Mouse (Mus musculus) myocyte (in vitro differentiated cells): ENCODE data around the gene Caap1. TPM values are rescaled to one million over a fixed set of nuclear protein-coding genes. Genes with fewer than 3 reads are reported as not detected.

ENCODE experiments used
- H3K27me3 ChIP-seq: one replicate; pipeline ENCODE4 v1.6.1; 2011; ENCODE audit not compliant: control insufficient read depth, insufficient read depth, insufficient read length
- H3K36me3 ChIP-seq: one replicate; pipeline ENCODE4 v1.6.1; 2011; ENCODE audit not compliant: control insufficient read depth, insufficient read depth
- H3K4me2 ChIP-seq: one replicate; pipeline ENCODE4 v1.6.1; 2011; ENCODE audit warnings: low read depth, control low read depth
- H3K4me3 ChIP-seq: one replicate; pipeline ENCODE4 v1.5.1; 2011; ENCODE audit warnings: mild to moderate bottlenecking, control low read depth, moderate library complexity
- H3K79me2 ChIP-seq: one replicate; pipeline ENCODE4 v1.6.1; 2011; ENCODE audit not compliant: control insufficient read depth, insufficient read depth
- H3ac ChIP-seq: one replicate; pipeline ENCODE4 v1.6.1; 2011; ENCODE audit not compliant: control insufficient read depth, insufficient read length
- CEBPB ChIP-seq: IDR thresholded peaks from 2 replicates; pipeline ENCODE4 v1.6.1; 2011; ENCODE audit warnings: mild to moderate bottlenecking, moderate library complexity; ENCODE audit not compliant: poor library complexity, insufficient read depth, severe bottlenecking
- E2F4 ChIP-seq: IDR thresholded peaks from one replicate; pipeline ENCODE4 v1.6.1; 2011; ENCODE audit warnings: mild to moderate bottlenecking, control low read depth, moderate library complexity; ENCODE audit not compliant: insufficient read depth
- MAX ChIP-seq: IDR thresholded peaks from one replicate; pipeline ENCODE4 v1.6.1; 2011; ENCODE audit warnings: low read depth, mild to moderate bottlenecking, control low read depth
- MYOD1 ChIP-seq, 3 experiments: IDR thresholded peaks; one replicate each; pipeline ENCODE4 v1.6.1; 2011; ENCODE audit warnings: control low read depth in 2 of 3, low read depth in 2 of 3, mild to moderate bottlenecking in 2 of 3, moderate library complexity in 1 of 3; ENCODE audit not compliant: insufficient read length in 2 of 3, control insufficient read depth in 1 of 3
- MYOG ChIP-seq, 3 experiments: IDR thresholded peaks; one replicate each; pipeline ENCODE4 v1.6.1; 2011; ENCODE audit warnings: control low read depth in 2 of 3, low read depth in 2 of 3, mild to moderate bottlenecking in 2 of 3; ENCODE audit not compliant: insufficient read length in 2 of 3, control insufficient read depth in 1 of 3, insufficient read depth in 1 of 3
- POLR2A ChIP-seq: IDR thresholded peaks from one replicate; pipeline ENCODE4 v1.6.1; 2011; ENCODE audit warnings: low read depth, mild to moderate bottlenecking, control low read depth, moderate library complexity; ENCODE audit not compliant: insufficient read length
- POLR2AphosphoS2 ChIP-seq: IDR thresholded peaks from one replicate; pipeline ENCODE4 v1.6.1; 2011; ENCODE audit warnings: low read depth, control low read depth; ENCODE audit not compliant: insufficient read length
- REST ChIP-seq: IDR thresholded peaks from one replicate; pipeline ENCODE4 v1.6.1; 2011; ENCODE audit warnings: mild to moderate bottlenecking, control low read depth, moderate library complexity; ENCODE audit not compliant: insufficient read depth, insufficient read length
- SRF ChIP-seq: IDR thresholded peaks from one replicate; pipeline ENCODE4 v1.6.1; 2011; ENCODE audit warnings: low read depth; ENCODE audit not compliant: control insufficient read depth, insufficient read length
- TCF12 ChIP-seq: IDR thresholded peaks from one replicate; pipeline ENCODE4 v1.6.1; 2011; ENCODE audit warnings: mild to moderate bottlenecking, control low read depth; ENCODE audit not compliant: poor library complexity, insufficient read depth, severe bottlenecking
- TCF3 ChIP-seq: IDR thresholded peaks from one replicate; pipeline ENCODE4 v1.6.1; 2011; ENCODE audit warnings: low read depth, control low read depth; ENCODE audit not compliant: insufficient read length
- USF1 ChIP-seq: IDR thresholded peaks from one replicate; pipeline ENCODE4 v1.6.1; 2011; ENCODE audit warnings: low read depth, mild to moderate bottlenecking, control low read depth, moderate library complexity
- polyA plus RNA-seq: library from polyadenylated mRNA; unstranded; fragments of >200 nt; fragmentation: generic; extraction: Trizol; gene quantifications from one replicate; pipeline ENCODE4 v1.2.1, GENCODE M21; 2012; ENCODE audit warnings: missing spikeins

Caap1 gene
- polyA plus RNA-seq, 1 experiment = 3.1 TPM

- H3K4me2 ChIP-seq = peak overlapping the region; percentile 82
- H3ac ChIP-seq = peak overlapping the region; percentile 89
- peak overlapping the region; percentile 88 for H3K4me3 ChIP-seq
- no peak for TF ChIP-seq REST
- TF ChIP-seq E2F4 = no peak
- TF ChIP-seq TCF3 = no peak
- TF ChIP-seq POLR2AphosphoS2 = no peak
- no peak for TF ChIP-seq MYOG (IDR thresholded peaks at IDR 0.05; ENCODE audit: control insufficient read depth in 1 of 3, insufficient read depth in 1 of 3, insufficient read length in 2 of 3, low read depth in 2 of 3)
- no peak for TF ChIP-seq USF1
- no peak for TF ChIP-seq TCF12
- no peak for TF ChIP-seq MYOD1 (IDR thresholded peaks at IDR 0.05; ENCODE audit: control insufficient read depth in 1 of 3, insufficient read length in 2 of 3, low read depth in 2 of 3)
- peaks cover 45% of the 10 kb centered on the region for H3K79me2 ChIP-seq
- H3K36me3 ChIP-seq = no peaks in the 10 kb centered on the region
- no peaks in the 10 kb centered on the region for H3K27me3 ChIP-seq
Measured at GRCm38 (mm10) chr4:94602496-94603030, 46.0 kb upstream of the Caap1 start.

- H3K36me3 ChIP-seq = no peaks in the 10 kb centered on the region
- TF ChIP-seq MYOG (IDR thresholded peaks at IDR 0.05; ENCODE audit: control insufficient read depth in 1 of 3, insufficient read depth in 1 of 3, insufficient read length in 2 of 3, low read depth in 2 of 3) = no peak
- TF ChIP-seq POLR2A = no peak
- no peak for TF ChIP-seq POLR2AphosphoS2
- TF ChIP-seq MAX = no peak
- TF ChIP-seq USF1 = no peak
- no peak for TF ChIP-seq SRF
- TF ChIP-seq E2F4 = no peak
- no peak for TF ChIP-seq TCF12
- TF ChIP-seq MYOD1 (IDR thresholded peaks at IDR 0.05; ENCODE audit: control insufficient read depth in 1 of 3, insufficient read length in 2 of 3, low read depth in 2 of 3) = no peak
- TF ChIP-seq REST = no peak
- no peak for TF ChIP-seq CEBPB
- no peak for TF ChIP-seq TCF3
- no peaks in the 10 kb centered on the region for H3K27me3 ChIP-seq
- H3ac ChIP-seq = no peak overlapping the region
- peak overlapping the region; percentile 82 for H3K4me2 ChIP-seq
- H3K4me3 ChIP-seq = peak overlapping the region; percentile 88
- H3K79me2 ChIP-seq = peaks cover 54% of the 10 kb centered on the region
Measured at GRCm38 (mm10) chr4:94601395-94601794, 44.8 kb upstream of the Caap1 start.

GRCm38 (mm10) chr4:94592709-94593108 is 36.1 kb upstream of the Caap1 start:
- no peak overlapping the region for H3ac ChIP-seq

GRCm38 (mm10) chr4:94591765-94592381 is 35.3 kb upstream of the Caap1 start:
- H3K4me3 ChIP-seq = no peak overlapping the region

More at GRCm38 (mm10) chr4:94592709-94593108, 36.1 kb upstream of the Caap1 start:
- TF ChIP-seq E2F4 (no peak), MAX (no peak), SRF (no peak), POLR2A (no peak), POLR2AphosphoS2 (no peak), TCF12 (no peak), MYOD1 (IDR thresholded peaks at IDR 0.05; ENCODE audit: control insufficient read depth in 1 of 3, insufficient read length in 2 of 3, low read depth in 2 of 3) (no peak), MYOG (IDR thresholded peaks at IDR 0.05; ENCODE audit: control insufficient read depth in 1 of 3, insufficient read depth in 1 of 3, insufficient read length in 2 of 3, low read depth in 2 of 3) (no peak), TCF3 (no peak), CEBPB (no peak)
- Histone ChIP-seq H3K4me3 (no peak overlapping the region), H3K36me3 (no peaks in the 10 kb centered on the region), H3K4me2 (no peak overlapping the region), H3K79me2 (peaks cover 90% of the 10 kb centered on the region), H3K27me3 (no peaks in the 10 kb centered on the region)

More at GRCm38 (mm10) chr4:94591765-94592381, 35.3 kb upstream of the Caap1 start:
- peaks cover 84% of the 10 kb centered on the region for H3K79me2 ChIP-seq
- H3ac ChIP-seq = no peak overlapping the region
- no peaks in the 10 kb centered on the region for H3K27me3 ChIP-seq
- peaks cover 2% of the 10 kb centered on the region for H3K36me3 ChIP-seq
- TF ChIP-seq MYOD1 (IDR thresholded peaks at IDR 0.05; ENCODE audit: control insufficient read depth in 1 of 3, insufficient read length in 2 of 3, low read depth in 2 of 3) = no peak
- TF ChIP-seq POLR2AphosphoS2 = no peak
- no peak for TF ChIP-seq USF1
- TF ChIP-seq POLR2A = no peak
- no peak for TF ChIP-seq TCF3
- no peak for TF ChIP-seq REST
- no peak for TF ChIP-seq MAX
- no peak for TF ChIP-seq CEBPB
- TF ChIP-seq E2F4 = no peak
- TF ChIP-seq TCF12 = no peak
- no peak overlapping the region for H3K4me2 ChIP-seq
